Mouse (Mus musculus) right cerebral cortex, adult 2 months (tissue): ENCODE results near the gene Uhrf1bp1.

ENCODE experiments used
- DNase-seq, 2 experiments: peaks; one replicate each; pipeline ENCODE4 v3.0.0; 2021 to 2022; ENCODE audit warnings: low spot score in 2 of 2

Uhrf1bp1 gene

GRCm38 (mm10) chr17:27909622-27910500 is 53.6 kb downstream of the Uhrf1bp1 start, which contains the start of gene Taf11:
TSS of gene Taf11 (minus strand) at chr17:27909844.
- peak; percentile 80 to 83 for DNase-seq

GRCm38 (mm10) chr17:27911371-27911770 is 55.1 kb downstream of the Uhrf1bp1 start:
- no peak for DNase-seq

DNA sequence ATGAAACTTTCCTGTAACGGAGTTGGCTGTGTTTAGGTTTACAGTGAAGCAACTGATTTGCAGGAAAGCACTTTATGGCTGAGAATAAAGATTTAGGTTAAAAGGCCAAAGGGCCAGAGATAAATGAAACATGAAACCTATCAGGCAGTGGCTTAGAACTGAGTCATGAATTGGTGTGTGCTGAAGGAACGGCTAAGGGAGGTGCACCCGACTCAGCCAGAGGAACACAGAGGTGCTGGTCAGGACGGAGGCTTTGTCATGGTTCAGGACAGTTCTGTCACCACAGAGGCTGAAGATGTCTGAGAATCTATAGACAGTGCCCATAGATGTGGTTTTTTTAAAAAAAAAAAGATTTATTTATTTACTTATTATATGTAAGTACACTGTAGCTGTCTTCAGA is 58.5 kb downstream of the Uhrf1bp1 start:
- no peak for DNase-seq

- DNase-seq: no peak
These were observed 60.1 kb downstream of the Uhrf1bp1 start for GRCm38 (mm10) chr17:27916366-27916765.

DNA sequence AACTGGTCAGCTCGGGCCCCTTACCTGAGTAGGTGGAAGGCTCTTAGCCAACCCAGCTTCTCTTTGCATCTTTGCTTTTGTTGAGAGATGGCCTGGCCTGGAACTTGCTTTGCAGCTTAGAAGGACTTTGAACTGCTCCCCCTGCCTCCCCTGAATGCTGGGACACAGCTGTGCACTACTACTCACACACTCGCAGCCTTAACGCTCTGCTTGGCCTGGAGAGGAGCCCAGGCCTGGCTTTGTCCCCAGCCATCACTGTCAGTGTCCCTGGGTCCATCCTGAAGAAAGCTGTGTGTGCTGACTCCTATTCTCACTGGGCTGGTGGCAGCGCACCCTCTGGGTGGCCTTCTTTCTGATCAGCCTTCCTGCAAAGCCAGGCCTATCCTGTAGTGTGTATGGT is 64.4 kb downstream of the Uhrf1bp1 start:
- DNase-seq: no peak

DNA sequence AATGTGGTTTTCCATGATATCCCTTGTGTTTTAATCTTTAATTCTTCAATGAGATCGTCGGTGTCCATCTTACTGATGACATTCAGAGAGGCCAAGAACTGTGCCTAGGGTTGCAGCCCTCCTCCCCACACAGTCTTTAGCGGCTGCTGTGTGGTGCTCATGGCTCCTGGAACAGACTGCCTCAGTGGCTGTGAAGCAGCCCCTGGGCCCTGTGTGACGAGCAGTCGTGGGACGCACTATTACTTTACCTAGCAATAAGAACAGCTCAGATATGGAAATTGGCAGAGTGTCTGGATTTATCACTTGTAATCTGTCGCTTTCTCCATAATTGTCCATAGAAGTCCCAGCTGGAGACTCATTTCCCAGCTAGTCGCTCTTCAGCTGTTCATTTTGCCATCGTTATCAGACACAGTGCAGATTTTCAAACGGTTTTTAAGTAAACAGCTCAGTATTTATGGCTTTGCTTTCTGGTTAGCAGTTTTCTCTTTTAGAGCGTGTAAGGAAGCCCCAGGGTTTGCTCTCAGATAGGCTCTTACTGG is 66.0 kb downstream of the Uhrf1bp1 start:
- DNase-seq: no peak

GRCm38 (mm10) chr17:27925054-27925453 is 68.8 kb downstream of the Uhrf1bp1 start:
- DNase-seq: no peak

DNA sequence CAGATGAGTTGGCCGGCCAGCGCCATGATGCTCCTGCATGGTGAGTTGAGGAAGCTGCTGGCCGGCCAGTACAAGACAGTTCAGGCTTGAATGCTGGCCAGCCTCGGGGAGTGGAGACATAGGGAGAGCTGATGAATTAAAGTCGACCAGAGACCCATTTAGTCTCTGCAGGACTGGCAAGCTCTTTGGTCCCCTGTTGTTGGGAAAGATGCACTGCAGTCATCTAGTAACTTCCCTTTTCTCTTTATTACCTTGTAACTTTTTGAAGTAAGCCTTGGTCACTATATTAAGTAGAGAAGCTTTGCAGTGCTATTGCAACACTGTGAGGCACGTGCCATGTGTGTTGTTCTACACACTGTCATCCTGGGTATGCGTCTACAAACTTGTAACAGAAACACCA is 69.3 kb downstream of the Uhrf1bp1 start:
- DNase-seq: no peak

DNA sequence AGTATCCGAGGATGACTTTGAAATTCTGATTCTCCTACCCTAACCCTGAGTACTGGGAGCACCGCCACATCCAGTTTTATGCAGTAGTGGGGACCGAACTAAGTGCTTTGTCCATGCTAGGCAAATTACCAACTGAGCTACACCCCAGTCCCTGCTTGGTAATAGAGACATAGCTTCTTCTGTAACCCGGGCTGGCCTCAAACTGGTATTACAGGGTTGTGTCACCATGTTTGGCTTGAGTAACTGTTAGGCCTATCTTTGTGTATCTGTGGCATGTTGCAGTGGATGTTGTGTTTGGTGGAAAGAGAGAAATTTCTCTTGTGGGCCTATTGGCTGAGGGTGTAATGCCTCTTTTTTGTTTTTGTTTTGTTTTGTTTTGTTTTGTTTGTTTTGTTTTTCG is 74.0 kb downstream of the Uhrf1bp1 start:
- DNase-seq: no peak

- DNase-seq: no peak
These were observed 75.6 kb downstream of the Uhrf1bp1 start for GRCm38 (mm10) chr17:27931826-27932225.

DNA sequence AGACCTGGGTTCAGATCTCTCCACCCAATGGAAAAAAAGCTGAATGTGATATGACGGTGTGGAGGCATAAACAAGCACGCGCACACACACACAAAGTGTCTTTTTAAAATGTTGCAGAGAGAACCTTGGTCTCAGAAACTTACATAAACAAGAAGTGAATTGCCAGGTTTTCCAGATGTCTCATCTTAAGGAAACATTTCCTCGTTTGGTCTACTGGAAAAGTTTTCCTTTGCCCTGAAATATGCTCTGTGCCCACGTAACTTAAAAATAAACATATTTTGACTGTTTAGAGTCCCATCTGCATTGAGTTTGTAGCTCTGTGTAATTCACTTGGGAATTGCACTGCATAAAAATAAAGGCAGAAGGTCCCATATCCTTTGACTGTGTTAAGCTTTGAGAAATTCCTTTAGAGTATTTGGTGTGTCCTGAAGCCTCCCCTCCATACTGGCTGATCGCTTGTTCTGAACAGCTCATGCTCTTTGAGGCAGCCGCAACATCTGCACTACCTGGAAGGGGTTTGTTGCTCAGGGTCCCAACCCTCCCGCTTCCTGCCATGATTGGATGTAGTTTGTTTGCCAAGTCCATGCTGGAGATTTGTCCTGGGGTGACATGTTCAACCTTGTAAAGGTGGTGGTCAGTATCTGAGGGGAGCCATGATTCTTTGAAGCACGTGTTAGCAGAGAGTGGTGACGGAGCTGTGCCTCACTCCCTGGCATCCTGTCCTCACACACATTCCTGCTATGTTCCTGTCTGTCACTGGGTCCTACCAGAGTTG is 78.1 kb downstream of the Uhrf1bp1 start:
- DNase-seq: no peak

DNA sequence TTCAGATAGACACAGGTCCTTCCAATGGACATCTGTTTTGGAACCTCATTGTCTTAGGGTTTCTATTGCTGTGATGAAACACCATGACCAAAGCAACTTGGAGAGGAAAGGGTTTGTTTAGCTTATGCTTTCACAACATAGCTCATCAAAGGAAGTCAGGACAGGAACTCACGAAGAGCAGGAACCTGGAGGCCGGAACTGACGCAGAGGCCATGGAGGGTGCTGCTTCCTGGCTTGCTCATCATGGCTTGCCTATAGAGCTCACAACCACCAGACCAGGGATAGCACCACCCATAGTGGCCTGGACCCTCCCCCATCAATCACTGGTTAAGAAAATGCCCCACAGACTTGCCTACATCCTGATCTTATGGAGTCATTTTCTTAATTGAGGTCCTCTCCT is 78.8 kb downstream of the Uhrf1bp1 start:
- DNase-seq: no peak

GRCm38 (mm10) chr17:27937054-27937615 is 80.9 kb downstream of the Uhrf1bp1 start:
- DNase-seq: no peak

DNA sequence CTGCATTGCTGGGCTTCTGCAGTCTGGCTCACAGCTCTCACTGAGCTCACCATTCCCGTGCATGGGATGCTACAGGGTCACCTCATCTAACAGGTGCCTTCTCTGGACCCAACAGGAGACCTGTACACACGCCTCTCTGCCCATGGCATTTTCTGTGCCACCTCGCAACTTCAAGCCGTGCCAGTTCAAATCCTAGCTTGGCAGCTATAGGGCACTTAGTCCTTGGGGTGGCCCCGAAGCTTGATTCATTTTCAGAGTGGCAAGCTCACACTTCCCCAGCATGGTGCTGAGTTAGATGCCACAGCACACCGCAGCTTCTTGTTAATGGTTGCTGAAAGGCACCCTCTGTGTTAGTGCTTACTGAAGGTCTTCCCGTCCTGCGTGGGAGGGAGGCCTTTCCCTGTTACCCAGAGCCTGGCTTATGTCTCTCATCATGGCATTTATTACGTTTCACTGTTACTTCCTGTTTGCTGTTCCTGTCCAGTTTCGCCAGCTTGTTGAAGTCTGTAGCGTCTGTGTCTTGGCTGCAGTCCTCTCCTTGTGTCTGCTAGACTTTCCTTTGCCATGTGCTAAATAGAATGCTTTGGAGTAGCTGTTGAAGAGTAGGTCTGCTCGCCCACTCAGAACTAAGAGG is 82.0 kb downstream of the Uhrf1bp1 start:
- DNase-seq: no peak

- DNase-seq: no peak
These were observed 82.8 kb downstream of the Uhrf1bp1 start for GRCm38 (mm10) chr17:27939028-27939427.

GRCm38 (mm10) chr17:27940352-27940751 is 84.1 kb downstream of the Uhrf1bp1 start:
- DNase-seq: no peak

GRCm38 (mm10) chr17:27941178-27941577 is 84.9 kb downstream of the Uhrf1bp1 start:
- DNase-seq: no peak

- DNase-seq: no peak
These were observed 85.5 kb downstream of the Uhrf1bp1 start for GRCm38 (mm10) chr17:27941698-27942097.

DNA sequence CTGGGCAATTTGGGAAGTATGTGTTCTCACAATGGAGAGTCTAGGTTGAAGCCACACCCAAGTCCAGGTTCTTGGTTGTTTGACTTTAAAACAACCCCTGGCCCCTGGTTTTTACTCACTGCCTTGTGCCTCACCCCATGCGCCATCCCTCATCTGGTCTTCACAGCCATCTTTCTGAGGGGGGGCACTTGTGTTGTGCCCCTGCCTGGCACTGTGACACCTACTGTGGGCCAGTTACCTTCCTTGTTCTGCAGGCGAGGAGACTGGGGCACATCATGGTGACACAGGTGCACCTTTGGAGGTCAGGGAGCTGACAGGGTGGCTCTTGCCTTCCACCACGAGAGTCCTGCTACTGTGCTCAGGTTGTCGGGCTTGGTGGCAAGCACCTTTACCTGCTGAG is 85.9 kb downstream of the Uhrf1bp1 start:
- no peak for DNase-seq

GRCm38 (mm10) chr17:27945546-27946216 is 89.4 kb downstream of the Uhrf1bp1 start:
- no peak for DNase-seq

DNA sequence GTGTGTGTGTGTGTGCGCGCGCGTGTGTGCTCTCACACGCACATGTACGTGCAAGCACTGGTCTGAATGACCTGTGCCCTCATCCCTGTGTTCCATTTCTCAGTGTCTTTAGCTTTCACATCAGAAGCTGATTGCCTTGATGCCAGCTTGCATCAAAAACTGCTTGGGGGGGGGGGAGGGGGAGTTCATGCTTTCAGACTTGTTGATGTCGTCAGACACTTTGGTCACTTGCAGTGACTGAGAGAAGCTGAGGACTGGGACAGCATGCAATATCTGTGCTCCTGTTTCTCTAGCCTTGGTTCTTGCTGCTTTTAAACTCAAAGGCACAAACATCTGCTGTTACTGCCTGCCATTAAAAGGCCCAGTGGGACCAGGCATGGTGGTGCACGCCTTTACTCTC is 90.1 kb downstream of the Uhrf1bp1 start:
- no peak for DNase-seq
